Mouse (Mus musculus): ENCODE measurements at regions not wholly inside any gene's neighbourhood (a gene's known extent, or its start where the extent isn't known, plus 50 kb on each side); places are given as distances from the start of the nearest gene placed in this dataset.

DNA sequence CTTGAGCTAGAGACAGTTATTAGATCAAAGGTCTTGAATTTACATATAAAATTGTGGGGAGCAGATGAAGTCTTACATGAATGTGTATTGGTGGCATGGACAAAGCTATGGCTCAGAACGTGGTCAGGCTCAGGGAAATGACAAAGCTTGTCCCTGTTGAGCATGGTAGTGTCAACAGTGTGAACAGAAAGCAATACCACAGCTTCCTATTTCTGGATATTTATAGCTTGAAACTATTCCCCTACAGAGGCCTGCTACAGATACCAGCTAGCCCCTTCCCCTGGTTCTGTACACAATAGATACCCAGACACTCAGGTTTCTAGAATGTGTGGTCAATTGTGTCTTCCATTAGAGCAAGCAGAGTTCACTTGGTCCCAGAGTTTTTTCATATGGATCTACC is 236.8 kb upstream of the Rarb start:
- no peak overlapping the region for H3K27ac ChIP-seq (ENCODE audit: insufficient read depth, low read depth)
- dilution Hi-C loops (cut with MboI; ENCODE audit: extremely low pct_ligation_motif_present, extremely low pct_unique_long_range_greater_than_20kb, low sequenced_read_pairs): no loop called here
- TF ChIP-seq EP300 (IDR thresholded peaks at IDR 0.05; ENCODE audit: low read length) (no peak), TCF12 (IDR thresholded peaks at IDR 0.05; ENCODE audit: low read depth, low read length) (no peak), GABPA (IDR thresholded peaks at IDR 0.05; ENCODE audit: insufficient replicate concordance, low read depth, low read length) (no peak), POLR2A (IDR thresholded peaks at IDR 0.05; ENCODE audit: low read depth, low read length) (no peak)

DNA sequence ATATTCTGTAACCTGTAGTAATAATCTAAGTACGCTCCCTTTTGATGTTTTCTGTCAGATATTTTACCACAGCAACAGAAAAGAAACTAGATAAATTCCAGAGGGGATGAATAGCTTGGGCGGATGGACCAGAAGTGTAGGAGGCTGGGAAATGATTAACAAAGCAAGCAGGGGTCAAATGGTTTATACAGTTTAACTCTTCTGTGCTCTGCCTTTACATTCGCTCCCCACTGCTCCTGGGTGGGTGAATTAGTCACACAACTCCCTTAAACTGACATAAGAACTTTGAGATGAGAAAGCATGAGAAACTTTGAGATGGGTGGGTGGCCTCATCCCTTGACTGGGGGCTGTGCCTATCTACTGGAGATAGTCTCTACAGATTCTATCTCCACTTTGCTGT is 235.4 kb upstream of the Rarb start:
- in situ Hi-C loops (cut with MboI; ENCODE audit: low pct_ligation_motif_present, low pct_unique_long_range_greater_than_20kb, low sequenced_read_pairs): no loop called here
- no peak overlapping the region for H3K9ac ChIP-seq (ENCODE audit: insufficient read depth, low read depth)
- TF ChIP-seq GABPA (IDR thresholded peaks at IDR 0.05; ENCODE audit: insufficient replicate concordance, low read depth, low read length): no peak
- TF ChIP-seq RCOR1 (conservative IDR thresholded peaks at IDR 0.05; ENCODE audit: low read depth, low read length): no peak
- TF ChIP-seq USF1 (IDR thresholded peaks at IDR 0.05; ENCODE audit: low read depth, low read length): no peak
- TF ChIP-seq HCFC1 (IDR thresholded peaks at IDR 0.05; ENCODE audit: low read depth, low read length): no peak
- TF ChIP-seq IRF4 (IDR thresholded peaks at IDR 0.05; ENCODE audit: low read depth, low read length): no peak
- TF ChIP-seq ZC3H11A (IDR thresholded peaks at IDR 0.05; ENCODE audit: low read depth, low read length): no peak
- TF ChIP-seq POLR2A (IDR thresholded peaks at IDR 0.05; ENCODE audit: low read depth, low read length): no peak
- no peak for TF ChIP-seq BHLHE40 (IDR thresholded peaks at IDR 0.05; ENCODE audit: low read depth, low read length)
- TF ChIP-seq TCF12 (IDR thresholded peaks at IDR 0.05; ENCODE audit: low read depth, low read length): no peak
- no peak for TF ChIP-seq SMC3 (IDR thresholded peaks at IDR 0.05; ENCODE audit: low read depth, low read length)
- no peak for TF ChIP-seq MAX (IDR thresholded peaks at IDR 0.05; ENCODE audit: low read length)
- no peak for TF ChIP-seq MAZ (IDR thresholded peaks at IDR 0.05; ENCODE audit: low read depth, low read length)
- TF ChIP-seq CTCF (conservative IDR thresholded peaks at IDR 0.05 in 1 of 2, IDR thresholded peaks at IDR 0.05 in 1 of 2; ENCODE audit: low read depth in 2 of 2, low read length in 2 of 2): no peak
- no peak for TF ChIP-seq SIN3A (IDR thresholded peaks at IDR 0.05; ENCODE audit: low read length)
- TF ChIP-seq MEF2A (IDR thresholded peaks at IDR 0.05; ENCODE audit: borderline replicate concordance, low read depth, low read length): no peak
- TF ChIP-seq MAFK (IDR thresholded peaks at IDR 0.05; ENCODE audit: insufficient replicate concordance, low read length): no peak
- no peak for TF ChIP-seq NRF1 (IDR thresholded peaks at IDR 0.05; ENCODE audit: low read depth, low read length)
- dilution Hi-C loops (cut with MboI; ENCODE audit: extremely low pct_ligation_motif_present, extremely low pct_unique_long_range_greater_than_20kb, low sequenced_read_pairs): no loop called here
- H3K4me1 ChIP-seq (ENCODE audit: control insufficient read depth in 1 of 2, insufficient read depth in 2 of 2): peaks cover 0 to 33% of the 10 kb centered on the region in 2 experiments; a peak in 3 of 4 replicates
- DNase-seq (ENCODE audit: extremely low read depth): no peak
- no peak overlapping the region for H3K4me2 ChIP-seq (ENCODE audit: insufficient read depth, low read depth, poor library complexity, severe bottlenecking)
- no peaks in the 10 kb centered on the region for H3K79me2 ChIP-seq (replicated peaks; ENCODE audit: control insufficient read depth, extremely low read depth, insufficient read depth, poor library complexity, severe bottlenecking)
- no peaks in the 10 kb centered on the region for H3K27me3 ChIP-seq (replicated peaks)
- H3K27ac ChIP-seq (ENCODE audit: insufficient read depth, low read depth): no peak overlapping the region
- H3K4me3 ChIP-seq (replicated peaks in 1 of 3; ENCODE audit: low read depth in 2 of 3, low read length in 2 of 3, poor library complexity in 1 of 3): no peak overlapping the region
- no peaks in the 10 kb centered on the region for H3K9me3 ChIP-seq (replicated peaks; ENCODE audit: low read length)
- no peaks in the 10 kb centered on the region for H3K36me3 ChIP-seq (replicated peaks in 1 of 2; ENCODE audit: control insufficient read depth in 1 of 2, insufficient read depth in 1 of 2, low read length in 1 of 2)

More for the DNA sequence above, 236.8 kb upstream of the Rarb start:
- H3K79me2 ChIP-seq (replicated peaks; ENCODE audit: control insufficient read depth, extremely low read depth, insufficient read depth, poor library complexity, severe bottlenecking): no peaks in the 10 kb centered on the region
- no peaks in the 10 kb centered on the region for H3K9me3 ChIP-seq (replicated peaks; ENCODE audit: low read length)
- no peaks in the 10 kb centered on the region for H3K36me3 ChIP-seq (replicated peaks in 1 of 2; ENCODE audit: control insufficient read depth in 1 of 2, insufficient read depth in 1 of 2, low read length in 1 of 2)
- DNase-seq (ENCODE audit: extremely low read depth): peak; percentile 23
- no peak overlapping the region for H3K4me2 ChIP-seq (ENCODE audit: insufficient read depth, low read depth, poor library complexity, severe bottlenecking)
- peaks cover 0 to 37% of the 10 kb centered on the region in 2 experiments; a peak in 3 of 4 replicates for H3K4me1 ChIP-seq (ENCODE audit: control insufficient read depth in 1 of 2, insufficient read depth in 2 of 2)
- in situ Hi-C loops (cut with MboI; ENCODE audit: low pct_ligation_motif_present, low pct_unique_long_range_greater_than_20kb, low sequenced_read_pairs): no loop called here
- no peak overlapping the region for H3K9ac ChIP-seq (ENCODE audit: insufficient read depth, low read depth)
- H3K27me3 ChIP-seq (replicated peaks): no peaks in the 10 kb centered on the region
- H3K4me3 ChIP-seq (replicated peaks in 1 of 3; ENCODE audit: low read depth in 2 of 3, low read length in 2 of 3, poor library complexity in 1 of 3): no peak overlapping the region

Measured in CH12.LX (cell line).